Mouse (Mus musculus) layer of hippocampus, adult 6 months (tissue): ENCODE results near the gene Hace1. TPM values are rescaled to one million over a fixed set of nuclear protein-coding genes. Genes with fewer than 3 reads are reported as not detected.

Source experiments
- long read RNA-seq, 2 experiments: library from polyadenylated mRNA; unstranded; transcript quantifications; one replicate each; pipeline ENCODE4 v2.0.0; 2019 to 2020
- microRNA-seq: library from miRNA; unstranded; fragments of <30 nt; microRNA quantifications from one replicate; pipeline ENCODE4 v1.2.0, GENCODE M21; 2020
- polyA plus RNA-seq: library from polyadenylated mRNA; unstranded; fragments of <200 nt; fragmentation: Nextera tagmentation; gene quantifications from 2 replicates; pipeline ENCODE4 v1.2.3, GENCODE M21; 2021

The Hace1 gene
- polyA plus RNA-seq: 14.3 and 16.3 TPM in 2 replicates
- long read RNA-seq, experiment 1, transcript Hace1-201 (24 exons, 3,785 nt): major isoform, 15 of 32 reads
- long read RNA-seq, experiment 1, partial matches to known transcripts: 7 of 32 reads
- long read RNA-seq, experiment 1, other reads (novel, unspliced or antisense): 10 of 32 reads
- long read RNA-seq, experiment 2, transcript Hace1-201 (24 exons, 3,785 nt): major isoform, 138 of 194 reads
- long read RNA-seq, experiment 2, partial matches to known transcripts: 6 of 194 reads
- long read RNA-seq, experiment 2, other reads (novel, unspliced or antisense): 50 of 194 reads

GRCm38 (mm10) chr10:45577731-45578297 lies at the start of gene Hace1:
Hace1 (plus strand) TSS chr10:45577829.

Small RNA genes lying within 50 kb of the gene (microRNA-seq; reads per million reads assigned to microRNA genes)
- gene Gm27731: not detected

Other genes starting within 250 kb of the Hace1 start
- 0.63 TPM in 2 replicates for gene Bves, start 242.1 kb upstream of the Hace1 start, polyA plus RNA-seq
- 0.39 and 0.44 TPM in 2 replicates for gene Lin28b, start 91.4 kb upstream of the Hace1 start, polyA plus RNA-seq